Mouse (Mus musculus): ENCODE data around the gene Dcaf17.

- TF ChIP-seq CTCF (IDR thresholded peaks at IDR 0.05; ENCODE audit: extremely low read depth, insufficient read depth, low read length) (no peak), POLR2A (IDR thresholded peaks at IDR 0.05; ENCODE audit: extremely low read depth, insufficient read depth, low read length) (no peak)
Observed at GRCm38 (mm10) chr2:71048896-71049295, 6.2 kb upstream of the Dcaf17 start.
